Mouse (Mus musculus) bone marrow, adult 2 months (tissue): ENCODE measurements around the gene Tbxas1.

Source experiments
- CTCF ChIP-seq: fragments of 200-500 bp; IDR thresholded peaks from 2 replicates; pipeline ENCODE4 v1.5.1; 2011; ENCODE audit warnings: low read length, control low read depth; ENCODE audit not compliant: control insufficient read depth, insufficient read depth
- POLR2A ChIP-seq: fragments of 200-500 bp; IDR thresholded peaks from 2 replicates; pipeline ENCODE4 v1.6.1; 2011; ENCODE audit warnings: low read depth, mild to moderate bottlenecking, control low read depth, low read length, borderline replicate concordance; ENCODE audit not compliant: control insufficient read depth

- TF ChIP-seq CTCF: no peak
- no peak for TF ChIP-seq POLR2A
These were observed 65.8 kb downstream of the Tbxas1 start for GRCm38 (mm10) chr6:38941016-38941415.
